Mouse (Mus musculus) stomach, embryonic 16.5 days (tissue): ENCODE results near the gene Sned1. TPM values are rescaled to one million over a fixed set of nuclear protein-coding genes. Genes with fewer than 3 reads are reported as not detected.
"Not testable (repeated sequence)": the region's sequence is repeated elsewhere in the genome, so short reads cannot be mapped to it uniquely, and the experiment has no call there.

Experiments used
- ATAC-seq: fragments of 200-750 bp; cut with Nextera tagmentation; 2 replicates; pipeline ENCODE4 v1.8.0; 2017; ENCODE audit warnings: moderate number of reproducible peaks, moderate TSS enrichment; ENCODE audit not compliant: insufficient read depth, low FRiP score
- H3K27ac ChIP-seq: fragments of 300-500 bp; sonication (generic); 2 replicates; pipeline ENCODE4 v1.5.1; 2014; ENCODE audit warnings: low read length
- H3K27me3 ChIP-seq: fragments of 300-500 bp; sonication (generic); 2 replicates; pipeline ENCODE4 v1.6.1; 2014; ENCODE audit warnings: low read length, control low read depth, mixed read lengths; ENCODE audit not compliant: control insufficient read depth, insufficient read depth
- H3K36me3 ChIP-seq: fragments of 300-500 bp; sonication (generic); 2 replicates; pipeline ENCODE4 v1.6.1; 2014; ENCODE audit warnings: low read length; ENCODE audit not compliant: control insufficient read depth, insufficient read depth
- H3K4me1 ChIP-seq: fragments of 300-500 bp; sonication (generic); 2 replicates; pipeline ENCODE4 v1.6.1; 2014; ENCODE audit warnings: low read length, control low read depth, mixed read lengths; ENCODE audit not compliant: control insufficient read depth, insufficient read depth
- H3K4me2 ChIP-seq: fragments of 300-500 bp; sonication (generic); 2 replicates; pipeline ENCODE4 v1.6.1; 2014; ENCODE audit warnings: low read depth, low read length, mixed read lengths
- H3K4me3 ChIP-seq: fragments of 300-500 bp; sonication (generic); replicated peaks from 2 replicates; pipeline ENCODE4 v1.5.1; 2014; ENCODE audit warnings: mild to moderate bottlenecking, low read length
- H3K9ac ChIP-seq: fragments of 300-500 bp; sonication (generic); 2 replicates; pipeline ENCODE4 v1.6.1; 2014; ENCODE audit warnings: low read length
- H3K9me3 ChIP-seq: fragments of 300-500 bp; sonication (generic); replicated peaks from 2 replicates; pipeline ENCODE4 v1.6.1; 2016; ENCODE audit warnings: low read length, control low read depth; ENCODE audit not compliant: control insufficient read depth
- WGBS: fragments of 180-500 bp; shearing (Covaris S2); extraction: QIAGEN DNeasy Blood & Tissue Kit; methylation state at CpG from one replicate; pipeline ENCODE4 v1.1.7; 2014; 5-methylcytosine and 5-hydroxymethylcytosine counted together
- polyA plus RNA-seq: library from polyadenylated mRNA; unstranded; fragments of >200 nt; fragmentation: Nextera tagmentation; extraction: Ambion mirVana; gene quantifications from 2 replicates; pipeline ENCODE4 v1.2.1, GENCODE M21; 2015

The Sned1 gene
- polyA plus RNA-seq = 9.2 and 9.3 TPM in 2 replicates

GRCm38 (mm10) chr1:93235576-93236544 is at the start of gene Sned1:
Gene Sned1, plus strand, starts transcription at chr1:93235841.
- peak within 1 kb of the TSS; percentile 72 for H3K9ac ChIP-seq
- no peaks in the 10 kb centered on the region for H3K9me3 ChIP-seq
- H3K4me1 ChIP-seq = peaks cover 11% of the 10 kb centered on the region
- H3K4me2 ChIP-seq = peak within 1 kb of the TSS; percentile 92
- peak; percentile 92 for ATAC-seq
- no peak within 1 kb of the TSS for H3K27ac ChIP-seq
- H3K36me3 ChIP-seq = no peaks in the 10 kb centered on the region
- 1% methylated on average over 93 of the region's 100 CpGs for WGBS
- peak within 1 kb of the TSS; percentile 71 for H3K4me3 ChIP-seq
- H3K27me3 ChIP-seq = no peaks in the 10 kb centered on the region

- no peak; the same call in 1 of the 2 replicates for ATAC-seq
- no peak overlapping the region for H3K4me2 ChIP-seq
Measured at GRCm38 (mm10) chr1:93190726-93191305, 44.8 kb upstream of the Sned1 start.

GRCm38 (mm10) chr1:93194961-93195360 is 40.7 kb upstream of the Sned1 start:
- Histone ChIP-seq H3K4me2 (no peak overlapping the region), H3K36me3 (no peaks in the 10 kb centered on the region), H3K9me3 (no peaks in the 10 kb centered on the region), H3K4me1 (no peaks in the 10 kb centered on the region), H3K9ac (no peak overlapping the region), H3K27me3 (no peaks in the 10 kb centered on the region), H3K27ac (no peak overlapping the region), H3K4me3 (no peak overlapping the region)
- ATAC-seq = no peak
- 81% methylated on average over 3 of the region's 3 CpGs for WGBS

More at GRCm38 (mm10) chr1:93190726-93191305, 44.8 kb upstream of the Sned1 start:
- no peak overlapping the region for H3K4me3 ChIP-seq
- no peaks in the 10 kb centered on the region for H3K36me3 ChIP-seq
- no peaks in the 10 kb centered on the region for H3K9me3 ChIP-seq
- 14% methylated on average over 10 of the region's 17 CpGs for WGBS
- no peaks in the 10 kb centered on the region; the same call in 1 of the 2 replicates for H3K27me3 ChIP-seq
- H3K4me1 ChIP-seq = no peaks in the 10 kb centered on the region
- H3K27ac ChIP-seq = no peak overlapping the region
- no peak overlapping the region for H3K9ac ChIP-seq

GRCm38 (mm10) chr1:93197454-93197853 is 38.2 kb upstream of the Sned1 start:
- not testable (repeated sequence) for H3K9ac ChIP-seq, H3K4me3 ChIP-seq, H3K27me3 ChIP-seq, H3K4me2 ChIP-seq, H3K4me1 ChIP-seq, H3K9me3 ChIP-seq, H3K36me3 ChIP-seq, H3K27ac ChIP-seq, ATAC-seq
- 77% methylated on average over 2 of the region's 2 CpGs for WGBS

GRCm38 (mm10) chr1:93197916-93198315 is 37.7 kb upstream of the Sned1 start:
- H3K27me3 ChIP-seq = no peaks in the 10 kb centered on the region
- no peak overlapping the region for H3K27ac ChIP-seq
- WGBS = 91% methylated on average over 3 of the region's 3 CpGs
- no peak overlapping the region for H3K4me2 ChIP-seq
- ATAC-seq = no peak
- no peaks in the 10 kb centered on the region for H3K9me3 ChIP-seq
- no peaks in the 10 kb centered on the region for H3K36me3 ChIP-seq
- no peak overlapping the region for H3K4me3 ChIP-seq
- no peaks in the 10 kb centered on the region for H3K4me1 ChIP-seq
- H3K9ac ChIP-seq = no peak overlapping the region

- Histone ChIP-seq H3K36me3 (no peaks in the 10 kb centered on the region), H3K27me3 (no peaks in the 10 kb centered on the region), H3K9ac (no peak overlapping the region), H3K27ac (no peak overlapping the region), H3K4me3 (no peak overlapping the region), H3K4me1 (peaks cover 22% of the 10 kb centered on the region), H3K4me2 (no peak overlapping the region), H3K9me3 (no peaks in the 10 kb centered on the region)
- 59% methylated on average over 12 of the region's 12 CpGs for WGBS
- ATAC-seq = no peak
Measured at GRCm38 (mm10) chr1:93206277-93206970, 29.2 kb upstream of the Sned1 start.

GRCm38 (mm10) chr1:93207536-93208064 is 28.0 kb upstream of the Sned1 start:
- Histone ChIP-seq H3K9ac (no peak overlapping the region), H3K4me1 (peaks cover 28% of the 10 kb centered on the region), H3K9me3 (no peaks in the 10 kb centered on the region), H3K27ac (no peak overlapping the region), H3K4me2 (no peak overlapping the region), H3K27me3 (no peaks in the 10 kb centered on the region), H3K4me3 (no peak overlapping the region), H3K36me3 (no peaks in the 10 kb centered on the region)
- ATAC-seq = no peak
- WGBS = 88% methylated on average over 4 of the region's 4 CpGs

GRCm38 (mm10) chr1:93210213-93210641 is 25.4 kb upstream of the Sned1 start:
- H3K27ac ChIP-seq = peak overlapping the region; percentile 82
- peaks cover 28% of the 10 kb centered on the region for H3K4me1 ChIP-seq
- 0 out of 2 replicates have a peak overlapping the region, but pooled peaks have one; percentile 20 for H3K4me2 ChIP-seq
- no peak overlapping the region for H3K9ac ChIP-seq
- no peaks in the 10 kb centered on the region for H3K9me3 ChIP-seq
- peak; percentile 85 for ATAC-seq
- no peaks in the 10 kb centered on the region for H3K27me3 ChIP-seq
- no peaks in the 10 kb centered on the region for H3K36me3 ChIP-seq
- no peak overlapping the region for H3K4me3 ChIP-seq
- WGBS = 10% methylated on average over 9 of the region's 9 CpGs
